Mouse (Mus musculus): ENCODE data around the gene Aqp11.

The Aqp11 gene

GRCm38 (mm10) chr7:97701106-97701505 lies 37.0 kb downstream of the Aqp11 start:
- DNase-seq, result no peak

GRCm38 (mm10) chr7:97700173-97700572 lies 37.9 kb downstream of the Aqp11 start:
- no peak for DNase-seq

- DNase-seq, result peak; percentile 95 to 97
These were observed 41.4 kb downstream of the Aqp11 start, which contains the start of gene Clns1a for GRCm38 (mm10) chr7:97696506-97697254. Gene Clns1a (plus strand): TSS chr7:97696634.

GRCm38 (mm10) chr7:97696133-97696505 lies 42.0 kb downstream of the Aqp11 start:
- DNase-seq, result peak in 1 of 2 experiments; percentile 60

GRCm38 (mm10) chr7:97695441-97695840 lies 42.6 kb downstream of the Aqp11 start:
- no peak for DNase-seq

- no peak for DNase-seq
These were observed 50.3 kb downstream of the Aqp11 start for GRCm38 (mm10) chr7:97687831-97688230.

DNA sequence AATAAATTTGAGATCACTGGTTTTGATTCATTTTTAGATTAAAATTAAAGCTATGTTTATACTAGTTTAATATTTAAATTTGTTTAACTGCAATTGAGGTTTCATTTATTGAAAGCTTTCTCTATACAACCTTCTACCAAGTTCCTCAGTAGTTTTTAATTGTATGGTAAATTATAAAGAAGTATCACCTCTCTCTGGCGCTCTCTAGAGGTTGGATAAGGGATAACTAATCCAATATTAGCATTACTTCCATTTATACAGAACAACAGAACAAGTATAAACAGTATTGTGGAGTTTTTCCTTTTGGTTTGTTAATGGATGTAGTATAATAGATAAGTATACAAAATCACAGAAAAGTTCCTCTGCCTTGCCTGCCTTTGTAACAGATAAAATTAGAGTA lies 58.9 kb downstream of the Aqp11 start:
- DNase-seq, result no peak
